Comparison of ENCODE assay signal across 12 mouse cellular contexts in genomic region chr2:123813182-123813949, GRCm38 (mm10).
DNase-seq lines count a peak whose midpoint lies in the region; ATAC-seq and TF ChIP-seq lines count a peak whose summit lies in the region.
"Had no signal": no experiment of that assay in that cellular context is flagged by ENCODE, and none has a peak within 500 bp of the region (broad histone marks: within the 10 kb centered on the region; RNA-seq: fewer than 3 reads in every experiment).

No protein-coding gene starts in this region.

- H3K27ac ChIP-seq in forebrain, embryonic 15.5 days (replicated peaks): peak overlapping the region; percentile 68
- H3K27ac ChIP-seq in neural tube, embryonic 13.5 days (replicated peaks): peak overlapping the region; percentile 77
- H3K27ac ChIP-seq in intestine, postnatal 0 days (ENCODE audit: low read depth, low read length): no peak overlapping the region
- no peak overlapping the region for H3K27ac ChIP-seq in intestine, embryonic 16.5 days (ENCODE audit: low read length)
- H3K27ac ChIP-seq: kidney, postnatal 0 days; macrophage had no signal

- H3K4me2 ChIP-seq in forebrain, embryonic 15.5 days (replicated peaks): peak overlapping the region; percentile 25; the same call in 1 of the 2 replicates
- peak overlapping the region; percentile 42 for H3K4me2 ChIP-seq in neural tube, embryonic 13.5 days
- no peak overlapping the region for H3K4me2 ChIP-seq in intestine, postnatal 0 days (replicated peaks; ENCODE audit: low read depth)
- no peak overlapping the region for H3K4me2 ChIP-seq in intestine, embryonic 16.5 days (ENCODE audit: low read depth, low read length)

- 11% methylated on average over 15 of the region's 15 CpGs for WGBS in forebrain, embryonic 15.5 days
- 17% methylated on average over 15 of the region's 15 CpGs for WGBS in neural tube, embryonic 13.5 days
- 69% methylated on average over 15 of the region's 15 CpGs for WGBS in intestine, postnatal 0 days
- 65% methylated on average over 15 of the region's 15 CpGs for WGBS in intestine, embryonic 16.5 days

- no peaks in the 10 kb centered on the region for H3K27me3 ChIP-seq in forebrain, embryonic 15.5 days
- H3K27me3 ChIP-seq in neural tube, embryonic 13.5 days: no peaks in the 10 kb centered on the region
- no peaks in the 10 kb centered on the region for H3K27me3 ChIP-seq in intestine, postnatal 0 days (replicated peaks; ENCODE audit: control insufficient read depth, insufficient read depth, low read length)
- no peaks in the 10 kb centered on the region for H3K27me3 ChIP-seq in intestine, embryonic 16.5 days (replicated peaks; ENCODE audit: control insufficient read depth, insufficient read depth, low read length)

- peaks cover 23% of the 10 kb centered on the region for H3K4me1 ChIP-seq in forebrain, embryonic 15.5 days
- peaks cover 17% of the 10 kb centered on the region for H3K4me1 ChIP-seq in neural tube, embryonic 13.5 days (replicated peaks)
- H3K4me1 ChIP-seq in intestine, postnatal 0 days (replicated peaks; ENCODE audit: control insufficient read depth, insufficient read depth, low read length): no peaks in the 10 kb centered on the region
- no peaks in the 10 kb centered on the region for H3K4me1 ChIP-seq in intestine, embryonic 16.5 days (ENCODE audit: control insufficient read depth, insufficient read depth, low read length)

- no peak overlapping the region for H3K9ac ChIP-seq in forebrain, embryonic 15.5 days (replicated peaks)
- H3K9ac ChIP-seq in neural tube, embryonic 13.5 days: 0 out of 2 replicates have a peak overlapping the region, but pooled peaks have one; percentile 12
- no peak overlapping the region for H3K9ac ChIP-seq in intestine, postnatal 0 days (ENCODE audit: low read depth, low read length)
- no peak overlapping the region for H3K9ac ChIP-seq in intestine, embryonic 16.5 days (ENCODE audit: low read depth, low read length)

- H3K36me3 ChIP-seq in forebrain, embryonic 15.5 days: no peaks in the 10 kb centered on the region
- no peaks in the 10 kb centered on the region for H3K36me3 ChIP-seq in neural tube, embryonic 13.5 days
- H3K36me3 ChIP-seq in intestine, postnatal 0 days (ENCODE audit: control insufficient read depth, insufficient read depth): no peaks in the 10 kb centered on the region
- no peaks in the 10 kb centered on the region for H3K36me3 ChIP-seq in intestine, embryonic 16.5 days (ENCODE audit: control insufficient read depth, insufficient read depth, low read length)

- no peak overlapping the region for H3K4me3 ChIP-seq in forebrain, embryonic 15.5 days
- H3K4me3 ChIP-seq in neural tube, embryonic 13.5 days: no peak overlapping the region
- no peak overlapping the region for H3K4me3 ChIP-seq in intestine, postnatal 0 days (ENCODE audit: low read depth, low read length)
- no peak overlapping the region for H3K4me3 ChIP-seq in intestine, embryonic 16.5 days (ENCODE audit: low read length)
- H3K4me3 ChIP-seq: erythroblast, embryonic 14.5 days had no signal

- TF ChIP-seq CTCF in intestine, postnatal 0 days (IDR thresholded peaks at IDR 0.05; ENCODE audit: low read depth): no peak

- no peaks in the 10 kb centered on the region for H3K9me3 ChIP-seq in forebrain, embryonic 15.5 days
- no peaks in the 10 kb centered on the region for H3K9me3 ChIP-seq in neural tube, embryonic 13.5 days
- no peaks in the 10 kb centered on the region for H3K9me3 ChIP-seq in intestine, postnatal 0 days (ENCODE audit: control insufficient read depth)
- H3K9me3 ChIP-seq in intestine, embryonic 16.5 days (ENCODE audit: control insufficient read depth, low read length): no peaks in the 10 kb centered on the region

- ATAC-seq in forebrain, embryonic 15.5 days (replicated peaks): peak; percentile 92
- ATAC-seq in neural tube, embryonic 13.5 days (ENCODE audit: low read depth): peak; percentile 93
- ATAC-seq in intestine, postnatal 0 days: no peak
- ATAC-seq in intestine, embryonic 16.5 days: no peak
- no peak for ATAC-seq in monocyte, adult 5-6 weeks (replicated peaks; ENCODE audit: insufficient number of reproducible peaks, low FRiP score, low TSS enrichment, poor library complexity, severe bottlenecking)

- peak; percentile 13 for DNase-seq in embryo, embryonic 11.5 days (ENCODE audit: low read depth, low spot score)
- peak; percentile 24 to 40 for DNase-seq in layer of hippocampus, postnatal 36 days
- DNase-seq in ovary, postnatal 14 days (ENCODE audit: low spot score): no peak
- DNase-seq: thymus, adult 2 months had no signal

Comparison
In these comparisons a context has a peak if more than half of its experiments do, and no peak if none do; other contexts are left out.
1. ATAC-seq: peak in forebrain, embryonic 15.5 days (single experiment) and neural tube, embryonic 13.5 days (single experiment); none in intestine, postnatal 0 days (single experiment), intestine, embryonic 16.5 days (single experiment) and monocyte, adult 5-6 weeks (single experiment).
2. H3K27ac ChIP-seq: peak in forebrain, embryonic 15.5 days (single experiment) and neural tube, embryonic 13.5 days (single experiment); none in intestine, postnatal 0 days (single experiment) and intestine, embryonic 16.5 days (single experiment).
3. H3K4me2 ChIP-seq: peak in forebrain, embryonic 15.5 days (single experiment) and neural tube, embryonic 13.5 days (single experiment); none in intestine, postnatal 0 days (single experiment) and intestine, embryonic 16.5 days (single experiment).